Mouse (Mus musculus) testis, postnatal 14 days (tissue): ENCODE measurements at regions not wholly inside any gene's neighbourhood (a gene's known extent, or its start where the extent isn't known, plus 50 kb on each side); places are given as distances from the start of the nearest gene placed in this dataset.

ENCODE experiments used
- DNase-seq: peaks from one replicate; pipeline ENCODE4 v3.0.0; 2021; ENCODE audit warnings: low spot score

DNA sequence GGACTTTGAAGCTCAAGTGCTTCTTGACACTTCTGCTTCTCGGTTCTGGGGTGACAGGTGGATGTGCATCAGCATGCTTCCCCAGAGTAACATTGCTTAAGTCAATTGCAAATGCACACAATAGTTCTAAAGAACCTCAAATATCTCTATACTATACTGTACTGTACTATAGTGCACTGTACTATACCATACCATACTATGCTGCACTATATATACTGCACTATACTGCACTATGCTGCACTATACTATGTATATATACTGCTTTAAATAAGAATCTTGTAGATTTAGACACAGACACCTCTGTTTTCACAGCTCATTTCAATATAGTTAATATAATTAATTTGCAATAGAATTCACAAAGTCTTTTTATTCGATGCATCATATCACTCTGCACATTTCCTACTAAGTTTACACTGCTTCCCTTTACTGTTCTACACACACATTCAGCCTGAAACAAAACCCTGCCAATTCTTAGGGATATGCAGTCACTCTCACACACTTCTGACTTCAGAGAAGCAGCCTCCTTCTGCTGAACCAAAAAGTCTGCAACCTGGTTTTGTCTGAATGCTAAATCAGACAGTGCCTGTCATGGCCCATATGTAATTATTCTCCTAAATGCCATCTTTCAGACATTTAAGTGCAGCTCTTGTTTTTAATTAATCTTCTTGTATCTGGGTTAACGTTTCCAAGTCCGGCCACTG lies 570.8 kb upstream of the Map3k7 start:
- no peak for DNase-seq

DNA sequence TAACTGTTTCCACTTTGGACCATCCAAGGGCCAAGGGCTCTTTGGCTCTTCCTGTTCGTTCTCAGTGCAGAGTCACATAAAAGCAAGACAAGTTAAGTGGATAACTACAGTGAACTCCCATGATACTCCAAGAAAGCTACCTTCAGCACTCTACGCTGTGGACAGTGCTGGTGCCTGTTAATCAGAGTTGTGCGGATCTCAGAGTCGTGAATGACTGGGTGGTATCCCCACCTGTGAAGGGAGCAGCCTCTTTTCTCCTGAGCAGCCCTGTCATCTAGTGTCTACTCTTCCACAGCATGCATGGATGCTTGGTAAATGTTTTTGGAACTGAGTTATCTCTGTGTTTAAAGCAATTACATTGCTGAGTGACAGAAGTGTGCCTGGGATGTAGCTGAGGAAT lies 568.4 kb upstream of the Map3k7 start:
- no peak for DNase-seq

DNA sequence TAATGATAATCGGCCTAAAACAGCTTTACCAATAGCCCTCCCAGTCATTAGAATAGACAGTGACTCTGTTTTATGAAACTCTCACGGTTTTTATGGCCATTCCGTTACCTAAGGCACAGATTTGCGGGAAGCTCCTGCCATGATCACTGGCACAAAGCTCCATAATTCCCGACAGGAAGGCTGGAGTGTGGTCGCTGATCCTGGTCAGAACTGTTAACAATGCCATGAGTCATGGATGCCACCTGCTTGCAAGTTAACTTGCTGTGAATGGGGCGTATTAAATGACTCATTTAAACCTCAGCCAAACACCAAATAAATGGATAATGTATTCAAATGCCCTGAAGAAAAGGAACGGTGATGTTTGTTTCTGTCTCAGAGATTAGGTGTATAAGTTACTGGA lies 559.9 kb upstream of the Map3k7 start:
- no peak for DNase-seq

DNA sequence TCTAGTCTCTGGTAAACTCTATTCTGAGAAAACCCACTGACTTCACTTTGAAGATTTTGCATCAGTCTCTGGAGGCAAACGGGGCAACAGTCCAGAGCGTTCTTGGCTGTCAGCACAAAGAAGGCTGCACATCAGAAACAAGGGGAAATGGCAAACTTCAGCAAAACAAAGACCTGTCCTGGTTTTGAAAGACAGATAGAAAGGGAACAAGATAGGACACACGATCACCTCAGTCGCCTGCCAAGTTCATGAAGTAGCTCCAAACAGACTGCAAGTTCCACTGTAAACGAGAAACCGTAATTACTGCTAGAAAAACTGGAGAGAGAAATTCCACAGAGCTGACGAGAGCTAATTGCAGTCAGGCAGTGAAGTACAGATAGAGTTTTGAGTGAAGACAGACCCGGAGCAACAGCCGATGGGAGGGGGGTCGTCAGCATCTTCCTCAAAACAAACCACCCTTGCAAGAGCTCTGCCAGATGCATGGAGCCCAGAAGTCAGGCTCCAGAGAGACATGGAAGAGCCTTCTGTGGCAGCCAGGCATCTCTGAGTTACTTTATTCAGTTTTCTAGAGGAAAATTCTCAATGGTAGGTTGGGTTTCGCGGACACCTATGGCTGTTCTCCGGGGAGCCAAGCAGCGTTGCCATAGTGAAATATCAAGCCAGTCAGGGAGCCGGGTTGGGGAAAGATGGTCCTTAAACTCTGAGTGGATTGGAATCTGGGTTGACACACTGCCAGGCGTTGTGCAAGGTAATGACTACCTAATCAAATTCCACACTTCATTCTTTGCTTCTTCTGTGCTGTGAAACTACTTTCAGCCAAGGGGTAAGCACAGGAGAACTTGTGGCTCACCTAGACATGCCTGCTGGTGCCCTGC lies 558.8 kb upstream of the Map3k7 start:
- DNase-seq = no peak

DNA sequence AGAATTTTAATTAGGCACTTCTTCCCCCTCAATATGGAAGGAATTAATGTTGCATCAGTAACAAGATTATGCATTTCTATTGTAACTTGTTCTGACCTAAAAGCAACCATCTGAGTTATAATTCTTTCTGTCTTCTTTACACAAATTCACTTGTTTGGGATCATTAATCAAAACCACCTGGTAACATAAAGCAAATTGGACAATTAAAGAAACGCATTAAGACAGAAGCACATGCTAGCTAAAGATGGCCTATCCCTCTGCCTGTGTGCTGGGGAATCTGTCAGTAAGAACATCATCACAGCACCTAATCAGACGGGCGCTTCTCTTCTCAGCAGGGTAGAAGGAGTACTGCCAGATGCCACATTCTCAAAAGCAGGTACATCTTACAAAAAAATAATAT lies 553.7 kb upstream of the Map3k7 start:
- no peak for DNase-seq

DNA sequence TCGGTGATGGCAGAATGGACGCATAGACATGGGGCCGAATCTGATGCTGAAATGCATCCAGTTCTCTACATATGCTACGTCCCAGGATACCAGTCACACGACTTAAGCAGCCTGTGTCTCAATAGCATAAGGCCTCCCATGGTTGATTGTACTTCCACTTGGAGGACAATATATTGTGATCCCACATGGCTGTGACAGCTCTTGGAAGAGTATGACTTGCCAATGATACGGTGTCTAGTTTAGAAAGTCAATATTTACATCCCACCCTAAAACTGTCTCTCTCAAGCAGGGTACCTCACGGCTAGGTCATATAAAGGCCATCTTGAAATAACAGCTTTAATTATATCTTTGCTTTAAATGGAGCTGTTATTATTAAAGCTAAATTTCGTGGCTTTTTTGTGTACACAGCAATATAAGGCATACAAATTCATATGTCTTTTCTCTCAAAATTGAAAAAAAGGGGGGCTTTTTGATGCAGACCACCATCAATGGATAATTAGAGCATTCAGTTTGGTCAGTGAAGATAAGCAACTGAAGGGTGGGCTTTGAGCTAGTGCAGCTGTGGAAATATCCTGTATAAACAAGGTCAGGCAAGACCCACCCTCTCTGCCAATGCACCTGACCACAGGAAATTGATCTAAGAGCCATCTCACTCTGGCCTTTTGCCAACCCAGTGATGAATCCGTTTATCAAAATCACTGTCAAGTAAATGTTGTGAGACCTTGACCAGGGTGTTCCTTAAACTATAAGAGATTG lies 551.9 kb upstream of the Map3k7 start:
- no peak for DNase-seq

DNA sequence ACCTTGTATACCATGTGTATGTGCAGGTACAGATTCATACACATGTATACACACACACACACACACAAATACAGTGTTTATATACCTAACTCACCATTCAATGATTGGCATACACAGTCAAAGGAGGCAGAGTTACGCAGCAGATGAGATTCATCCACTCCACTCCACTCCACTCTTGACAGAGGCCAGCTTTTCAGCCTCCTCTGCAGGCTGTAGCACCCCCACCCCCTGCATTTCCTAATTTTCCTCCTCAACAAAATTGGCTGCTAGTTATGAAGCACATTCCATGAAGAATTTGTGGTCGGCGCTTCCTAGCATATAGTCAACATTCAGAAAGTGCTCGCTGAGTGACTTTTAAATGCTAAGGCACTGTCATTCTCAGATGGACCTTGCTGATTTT lies 546.7 kb upstream of the Map3k7 start:
- DNase-seq = no peak

DNA sequence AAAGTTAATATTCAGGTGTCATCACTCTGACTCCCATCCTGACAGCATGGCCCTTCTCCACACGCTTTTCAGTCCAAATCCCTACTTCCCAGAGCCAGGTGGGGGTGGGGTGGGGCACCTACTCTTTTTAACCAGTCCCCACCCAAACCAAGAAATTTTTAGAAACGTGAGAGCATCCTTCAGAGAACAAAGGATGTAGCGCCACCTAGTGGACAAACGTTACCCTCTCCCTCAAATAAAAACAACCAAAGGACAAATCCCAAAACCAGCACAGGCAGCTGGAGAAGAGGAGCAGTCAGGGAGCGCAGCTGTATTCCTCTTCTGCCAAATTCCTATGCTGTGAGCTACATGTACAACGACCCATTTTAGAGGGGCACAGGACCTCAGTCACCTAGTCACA lies 544.7 kb upstream of the Map3k7 start:
- peak; percentile 25 for DNase-seq

DNA sequence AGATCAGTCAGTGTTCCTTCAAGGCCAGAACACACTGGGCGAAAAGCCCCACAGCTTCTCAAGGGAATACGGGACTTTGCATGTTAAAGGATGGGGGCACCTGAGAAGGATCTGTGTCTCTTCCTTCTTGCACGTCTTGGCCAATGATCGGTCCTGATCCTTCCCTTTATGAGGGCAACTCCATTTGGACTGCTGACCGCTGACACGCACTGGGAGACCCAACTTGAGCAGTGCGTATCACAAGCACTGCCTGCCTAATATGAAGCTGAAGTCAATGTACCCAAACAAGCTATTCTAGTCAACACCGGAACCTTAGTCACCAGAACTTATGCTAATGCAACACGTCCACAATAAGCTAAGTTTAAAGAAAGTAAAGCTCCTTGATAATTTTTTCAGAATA lies 543.7 kb upstream of the Map3k7 start:
- no peak for DNase-seq

DNA sequence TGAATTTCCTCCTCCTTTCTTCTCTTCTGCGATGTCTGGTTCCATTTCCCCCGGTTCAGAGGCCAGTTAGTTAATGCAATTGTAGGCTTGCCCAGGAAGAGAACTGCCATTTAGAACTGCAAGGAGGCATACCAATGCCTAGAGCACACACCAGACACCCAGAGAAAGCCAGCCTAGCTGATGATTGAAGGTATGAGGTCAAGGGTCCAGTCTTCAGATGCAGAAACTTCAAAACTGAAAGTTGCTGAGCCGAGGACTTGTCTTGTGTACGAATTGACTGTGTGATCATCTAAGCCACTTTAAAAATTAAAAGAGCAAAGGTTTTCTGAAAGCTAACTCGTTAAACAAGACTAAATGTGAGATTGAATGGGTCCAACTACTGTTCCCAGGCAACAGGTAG lies 542.5 kb upstream of the Map3k7 start:
- DNase-seq = no peak

DNA sequence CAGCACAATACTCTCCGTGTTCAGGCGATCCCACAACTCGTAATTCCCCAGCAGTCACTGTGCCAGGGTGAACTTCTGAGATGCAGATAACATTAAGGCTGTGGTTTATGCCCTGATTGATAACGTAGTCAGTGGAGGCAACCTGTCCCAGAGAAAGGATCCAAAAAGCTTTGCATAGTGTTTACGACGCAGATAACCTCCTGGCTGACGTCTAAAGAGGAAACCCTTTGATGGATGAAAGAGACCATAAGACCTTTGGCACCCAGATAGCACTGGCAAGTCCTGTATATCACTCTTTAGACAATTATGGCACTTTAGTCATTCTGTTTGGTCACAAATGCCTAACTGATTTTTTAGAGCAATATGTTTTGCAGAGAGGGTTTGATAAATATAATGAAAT lies 538.8 kb upstream of the Map3k7 start:
- no peak for DNase-seq

DNA sequence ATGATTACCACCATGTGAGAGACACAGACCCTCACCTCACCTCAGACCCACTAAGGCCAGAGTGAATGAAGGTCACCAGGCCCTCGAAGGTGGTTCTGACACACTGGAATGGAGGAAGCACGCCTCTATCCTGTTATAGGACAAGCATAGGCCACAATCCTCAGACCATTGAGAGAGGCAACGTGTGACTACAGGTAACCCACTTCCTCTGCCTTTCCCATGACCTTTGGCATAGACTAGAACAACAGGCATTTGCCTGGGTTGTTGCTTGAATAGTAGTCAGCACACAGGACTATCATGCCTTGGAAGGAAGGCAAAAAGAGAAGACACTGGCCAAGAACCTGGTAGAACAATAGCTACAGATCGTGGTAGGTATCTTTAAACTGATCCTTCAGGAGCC lies 538.2 kb upstream of the Map3k7 start:
- DNase-seq = no peak

DNA sequence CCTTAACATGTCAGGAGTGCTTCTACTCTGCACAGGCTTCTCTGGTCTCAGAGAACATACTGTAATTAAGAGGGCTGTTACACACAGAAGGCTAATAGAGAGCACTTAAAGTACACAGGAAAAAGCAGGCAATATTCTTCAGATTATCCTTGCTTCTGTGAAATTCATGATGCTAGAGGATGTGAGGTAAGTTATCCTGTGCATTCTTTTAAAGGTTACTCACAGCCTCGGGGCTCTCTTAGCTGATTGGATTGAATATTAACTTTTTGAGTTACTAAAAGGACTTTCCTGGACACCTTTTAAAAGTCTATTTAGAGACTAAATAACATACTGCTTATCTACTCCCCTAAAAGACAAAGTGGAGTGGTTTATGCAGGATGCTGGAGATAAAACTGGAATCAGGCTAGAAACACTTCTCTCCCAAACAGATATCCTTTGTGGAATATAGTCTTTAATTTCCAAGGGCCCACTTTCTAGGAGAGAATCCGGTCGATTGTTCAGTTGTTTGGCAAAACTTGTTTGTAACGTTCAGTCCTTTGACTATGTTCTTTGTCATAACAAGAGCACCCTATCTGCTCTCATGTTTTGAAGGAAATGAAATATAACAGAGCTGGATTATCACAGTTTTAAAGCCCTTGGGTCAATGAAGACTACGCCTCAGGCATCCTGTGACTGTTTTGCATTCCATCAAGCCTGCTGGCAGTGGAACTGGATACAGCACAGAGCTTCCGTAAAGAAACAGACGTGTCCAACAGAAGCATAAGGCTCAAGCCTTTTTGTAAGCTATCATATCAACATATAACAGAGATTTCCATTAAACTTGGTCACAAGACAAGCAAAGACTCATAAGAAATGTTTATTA lies 537.5 kb upstream of the Map3k7 start:
- DNase-seq = no peak

DNA sequence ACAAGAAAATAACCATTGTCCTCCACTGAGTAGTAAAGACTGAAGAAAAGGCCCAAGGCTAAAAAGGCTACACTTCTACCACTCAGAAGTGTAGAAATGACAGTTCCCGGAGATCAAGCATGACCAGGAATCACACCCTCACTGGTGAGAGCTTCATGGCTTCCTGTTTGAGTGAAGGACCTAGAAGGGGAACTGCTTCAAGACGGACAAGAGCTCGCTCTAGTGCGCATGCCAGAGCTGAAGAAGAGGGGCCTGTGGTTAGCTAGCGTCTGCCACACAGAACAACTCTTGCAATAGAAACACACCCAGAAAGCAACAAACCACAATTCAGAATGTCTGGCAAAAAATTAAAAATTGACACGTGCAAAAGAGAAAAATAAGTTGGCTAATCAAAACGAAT lies 530.0 kb upstream of the Map3k7 start:
- DNase-seq = no peak

DNA sequence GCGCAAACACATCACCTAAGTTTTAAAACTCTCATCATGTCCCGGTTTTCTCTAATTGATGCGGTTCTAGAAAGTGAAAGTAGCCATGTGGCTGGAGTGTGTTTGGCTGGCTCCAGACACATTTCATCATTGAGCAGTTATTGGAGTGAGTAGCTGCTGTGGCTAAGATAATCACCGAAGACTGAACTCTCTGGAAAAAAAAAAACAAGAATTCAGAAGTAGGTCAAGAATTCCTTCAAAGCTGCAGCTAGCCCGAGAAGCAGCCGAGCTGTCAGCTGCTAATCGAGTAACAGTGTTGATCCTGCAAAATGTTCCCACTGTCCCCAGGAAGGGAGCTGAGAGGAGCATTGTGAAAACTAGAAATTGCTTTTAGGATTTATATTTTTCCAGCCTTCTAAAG lies 509.0 kb upstream of the Map3k7 start:
- no peak for DNase-seq

DNA sequence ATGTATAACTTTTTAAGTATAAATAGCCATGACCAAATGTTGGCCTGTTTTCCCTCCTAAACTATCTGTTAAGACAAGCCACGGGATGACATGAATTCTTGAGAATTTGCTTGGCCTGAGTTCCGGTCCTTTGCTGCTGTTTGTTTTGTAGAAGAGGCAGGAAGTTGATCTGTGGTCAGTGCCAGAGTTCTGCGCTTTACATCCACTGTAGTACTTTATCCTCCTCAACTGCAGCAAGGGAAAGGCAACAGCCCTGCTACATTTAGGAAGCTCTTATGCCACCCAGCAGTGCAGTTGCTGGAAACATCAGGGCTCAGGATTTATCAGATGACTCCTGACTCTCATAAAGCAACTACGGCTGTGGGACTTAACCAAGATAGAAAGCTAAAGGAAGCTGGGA lies 508.4 kb upstream of the Map3k7 start:
- DNase-seq = no peak

DNA sequence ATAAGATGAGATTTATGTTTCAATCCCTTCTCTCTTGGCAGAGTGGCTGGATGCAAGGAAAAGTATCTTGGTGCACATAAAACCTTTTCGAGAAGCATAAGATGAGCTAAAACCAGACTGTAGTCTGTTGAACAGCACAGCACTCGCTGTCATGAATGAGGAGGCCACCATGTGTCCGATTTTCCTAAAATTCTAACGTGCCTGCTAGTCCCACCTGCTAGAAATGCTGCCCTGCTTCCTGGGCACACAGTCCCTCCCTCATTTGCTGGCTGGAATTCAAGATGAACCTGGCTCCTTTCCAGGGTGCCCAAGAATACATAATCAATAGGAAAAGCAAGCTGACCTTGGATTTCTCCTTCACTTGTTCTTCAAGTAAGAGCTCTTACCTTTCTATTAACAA lies 501.4 kb upstream of the Map3k7 start:
- no peak for DNase-seq

DNA sequence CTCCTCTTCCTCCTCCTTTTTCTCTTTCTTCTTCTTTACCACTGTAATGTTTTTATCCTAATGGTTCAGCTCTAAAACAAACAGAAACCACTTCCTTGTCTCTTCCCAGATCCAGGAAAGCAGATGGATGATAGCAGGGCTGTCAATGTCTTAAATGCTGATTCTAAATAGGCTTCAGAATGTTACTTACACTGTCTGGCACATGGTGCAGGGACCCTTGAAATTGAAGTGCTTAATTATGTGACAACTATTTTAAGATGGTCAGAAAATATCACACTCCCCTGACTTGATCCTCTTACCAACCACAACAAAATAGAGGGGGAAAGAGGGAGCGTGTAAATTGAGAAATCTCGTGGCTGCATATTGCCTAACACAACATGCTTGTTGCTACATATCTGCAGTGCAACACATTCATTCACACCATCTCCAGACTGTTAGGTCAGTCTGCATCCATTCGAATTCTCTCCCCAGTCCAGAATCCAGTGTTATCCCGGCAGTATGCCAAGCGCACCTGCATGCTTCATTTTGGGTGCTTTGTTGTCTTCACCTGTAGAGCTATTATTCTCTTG lies 500.7 kb upstream of the Map3k7 start:
- DNase-seq = no peak

DNA sequence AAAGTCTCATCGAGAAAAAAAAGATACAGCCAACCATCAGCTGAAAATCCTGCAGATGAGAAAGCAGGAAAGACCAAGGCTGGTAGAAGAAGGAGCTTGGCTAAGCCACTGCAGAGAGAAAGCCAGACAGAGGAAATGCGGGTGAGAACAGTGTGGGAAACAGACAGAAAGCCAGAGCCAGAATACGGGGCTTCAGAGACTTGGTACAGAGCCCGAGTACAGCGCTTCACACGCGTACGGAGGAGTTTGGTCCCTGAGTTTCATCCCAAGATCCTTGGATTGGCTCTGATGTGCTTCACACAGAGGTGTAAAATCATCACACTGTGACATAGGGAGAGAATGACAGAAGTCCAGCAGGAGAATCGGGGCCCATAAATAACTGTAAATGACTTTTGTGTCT lies 495.6 kb upstream of the Map3k7 start:
- no peak for DNase-seq

DNA sequence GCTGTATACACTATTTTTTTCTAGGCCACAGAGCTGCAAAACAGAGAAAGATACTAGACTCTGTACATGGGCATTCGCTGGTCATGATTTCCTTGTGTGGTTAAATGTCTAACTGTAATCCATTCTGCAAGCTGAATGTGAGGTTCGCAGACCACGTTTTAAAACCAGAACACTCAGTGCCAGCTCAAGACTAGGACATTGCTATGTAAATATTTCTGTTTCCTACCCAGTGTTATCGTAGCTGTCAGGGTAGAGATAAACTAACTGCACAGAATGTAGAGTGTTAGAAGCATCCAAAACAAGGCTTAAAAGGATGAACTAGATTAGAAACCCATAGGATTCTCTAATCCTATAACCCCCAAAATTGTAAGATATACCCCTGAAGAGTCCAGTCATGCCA lies 494.1 kb upstream of the Map3k7 start:
- no peak for DNase-seq

DNA sequence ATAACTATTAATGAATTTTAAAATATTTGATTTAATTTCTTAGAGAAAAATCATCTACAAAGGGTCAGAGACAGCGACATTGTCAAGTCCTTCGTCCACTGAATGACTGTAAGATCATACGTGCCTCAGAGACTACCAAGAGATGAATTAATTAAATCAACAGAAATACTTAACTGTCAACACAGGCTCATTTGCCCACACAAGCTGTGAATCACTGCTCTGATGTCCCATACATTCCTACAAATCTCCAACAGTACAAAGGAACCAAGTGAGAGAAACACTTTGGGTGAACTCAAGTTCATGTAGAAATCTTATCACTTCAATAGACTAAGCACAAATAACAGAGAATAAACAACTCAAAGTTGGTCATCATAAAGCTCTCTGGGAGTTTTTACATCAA lies 471.4 kb upstream of the Map3k7 start:
- DNase-seq = no peak

DNA sequence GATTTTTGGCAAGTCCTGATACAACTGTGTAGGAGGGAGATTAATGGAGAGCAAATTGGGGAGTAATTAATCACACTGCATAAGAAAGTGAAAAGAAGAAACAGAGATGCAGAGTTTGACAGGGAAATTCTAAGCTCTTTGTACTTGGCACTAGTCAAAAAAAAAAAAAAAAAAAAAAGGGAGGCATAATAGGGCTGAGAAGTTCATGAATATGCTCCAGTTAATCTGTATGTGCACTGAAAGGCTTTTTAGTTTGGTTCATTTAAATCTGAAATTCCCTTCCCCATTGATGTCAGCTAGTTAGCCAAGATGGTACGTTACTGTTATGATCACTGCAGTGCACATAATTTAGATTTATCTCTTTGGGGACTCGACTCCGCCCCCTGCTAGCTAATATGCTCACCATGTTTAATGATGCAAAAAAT lies 470.8 kb upstream of the Map3k7 start:
- no peak for DNase-seq
